ENCODE assay signal across 22 mouse cellular contexts in genomic region chr4:53590163-53590562, GRCm38 (mm10). TPM values are rescaled to one million over a fixed set of nuclear protein-coding genes. Genes with fewer than 3 reads are reported as not detected.
DNase-seq lines count a peak whose midpoint lies in the region; ATAC-seq lines count a peak whose summit lies in the region.
"Had no signal": no experiment of that assay in that cellular context is flagged by ENCODE, and none has a peak within 500 bp of the region (broad histone marks: within the 10 kb centered on the region; RNA-seq: fewer than 3 reads in every experiment).

No protein-coding gene starts in this region.

- peak; percentile 86 for DNase-seq in heart, adult 11 months
- DNase-seq in heart, adult 8-10 months (ENCODE audit: low spot score), result no peak
- peak; percentile 24 for DNase-seq in kidney, postnatal 14 days
- DNase-seq in kidney, adult 9 months, result no peak
- DNase-seq in urinary bladder, adult 2 months (ENCODE audit: low spot score), result no peak
- DNase-seq: cerebellum, adult 11-12 months; cerebellum, postnatal 36 days; heart, postnatal 36 days; kidney, postnatal 4 days; lung, adult 18-20 months; lung, postnatal 10 days; thymus, adult 18-20 months; thymus, postnatal 36 days had no signal

- no peak overlapping the region for H3K9ac ChIP-seq in intestine, embryonic 16.5 days (ENCODE audit: low read depth, low read length)
- H3K9ac ChIP-seq: forebrain, embryonic 13.5 days; heart, embryonic 13.5 days; hindbrain, embryonic 13.5 days; limb, embryonic 13.5 days; midbrain, embryonic 12.5 days; stomach, embryonic 15.5 days had no signal

- H3K27ac ChIP-seq in brown adipose tissue, adult 24 weeks (replicated peaks; ENCODE audit: low read depth, low read length), result peak overlapping the region; percentile 12; the same call in 1 of the 2 replicates
- H3K27ac ChIP-seq in intestine, embryonic 16.5 days (ENCODE audit: low read length), result peak overlapping the region; percentile 25; the same call in 1 of the 2 replicates
- H3K27ac ChIP-seq: forebrain, embryonic 13.5 days; heart, embryonic 13.5 days; hindbrain, embryonic 13.5 days; limb, embryonic 13.5 days; midbrain, embryonic 12.5 days; stomach, embryonic 15.5 days had no signal

- H3K4me3 ChIP-seq in brown adipose tissue, adult 24 weeks (ENCODE audit: insufficient read depth, low read depth, low read length), result no peak overlapping the region
- H3K4me3 ChIP-seq in intestine, embryonic 16.5 days (ENCODE audit: low read length), result no peak overlapping the region
- H3K4me3 ChIP-seq: forebrain, embryonic 13.5 days; heart, embryonic 13.5 days; hindbrain, embryonic 13.5 days; limb, embryonic 13.5 days; midbrain, embryonic 12.5 days; stomach, embryonic 15.5 days had no signal

- no peak overlapping the region for H3K4me2 ChIP-seq in intestine, embryonic 16.5 days (ENCODE audit: low read depth, low read length)
- H3K4me2 ChIP-seq: forebrain, embryonic 13.5 days; heart, embryonic 13.5 days; hindbrain, embryonic 13.5 days; limb, embryonic 13.5 days; midbrain, embryonic 12.5 days; stomach, embryonic 15.5 days had no signal

- H3K36me3 ChIP-seq in intestine, embryonic 16.5 days (ENCODE audit: control insufficient read depth, insufficient read depth, low read length), result no peaks in the 10 kb centered on the region
- H3K36me3 ChIP-seq: heart, embryonic 13.5 days; hindbrain, embryonic 13.5 days; limb, embryonic 13.5 days; midbrain, embryonic 12.5 days; stomach, embryonic 15.5 days had no signal

- no peaks in the 10 kb centered on the region for H3K9me3 ChIP-seq in intestine, embryonic 16.5 days (ENCODE audit: control insufficient read depth, low read length)
- H3K9me3 ChIP-seq: forebrain, embryonic 13.5 days; heart, embryonic 13.5 days; hindbrain, embryonic 13.5 days; limb, embryonic 13.5 days; midbrain, embryonic 12.5 days; stomach, embryonic 15.5 days had no signal

- WGBS in intestine, embryonic 16.5 days, result 52% methylated on average over 4 of the region's 4 CpGs

- peak; percentile 59 for ATAC-seq in intestine, embryonic 16.5 days
- ATAC-seq: forebrain, embryonic 13.5 days had no signal

- no peaks in the 10 kb centered on the region for H3K27me3 ChIP-seq in intestine, embryonic 16.5 days (replicated peaks; ENCODE audit: control insufficient read depth, insufficient read depth, low read length)
- H3K27me3 ChIP-seq: forebrain, embryonic 13.5 days; heart, embryonic 13.5 days; hindbrain, embryonic 13.5 days; limb, embryonic 13.5 days; midbrain, embryonic 12.5 days; stomach, embryonic 15.5 days had no signal

- peaks cover 16% of the 10 kb centered on the region; the same call in 1 of the 2 replicates for H3K4me1 ChIP-seq in brown adipose tissue, adult 24 weeks (ENCODE audit: control insufficient read depth, insufficient read depth, insufficient read length, low read length)
- H3K4me1 ChIP-seq in intestine, embryonic 16.5 days (ENCODE audit: control insufficient read depth, insufficient read depth, low read length), result peaks cover 8% of the 10 kb centered on the region
- H3K4me1 ChIP-seq: forebrain, embryonic 13.5 days; limb, embryonic 13.5 days; stomach, embryonic 15.5 days had no signal

RNA-seq across cellular contexts. Expression of gene Fsd1l, which starts 41.1 kb away (rescaled TPM):
- 10 to 100 TPM; 45.2 to 59.2 (median 53.8) TPM for total RNA-seq in heart, adult 8-10 months (2022)
- 2.5 and 3.8 TPM in 2 replicates for polyA plus RNA-seq in brown adipose tissue, adult 24 weeks (2012; ENCODE audit: insufficient read depth, insufficient read length, missing spikeins)
- polyA plus RNA-seq in intestine, embryonic 16.5 days (2015; fragmentation: Nextera tagmentation; extraction: Ambion mirVana), result 9.2 and 12.4 TPM in 2 replicates
- 5.1 and 5.2 TPM in 2 replicates for polyA plus RNA-seq in urinary bladder, adult 2 months (2012; rRNA removed)
- total RNA-seq: MEL had no signal

Comparison
In these comparisons a context has a peak if more than half of its experiments do, and no peak if none do; other contexts are left out.
1. DNase-seq: peak in heart, adult 11 months (single experiment) and kidney, postnatal 14 days (single experiment); none in heart, adult 8-10 months (single experiment), kidney, adult 9 months (single experiment) and urinary bladder, adult 2 months (single experiment).